Mouse (Mus musculus): ENCODE measurements around the gene Srsf4. TPM values are rescaled to one million over a fixed set of nuclear protein-coding genes. Genes with fewer than 3 reads are reported as not detected.
A peak's percentile ranks its signal among the peaks of the same experiment; 100 is the strongest.

The Srsf4 gene
- polyA plus RNA-seq, 1 experiment, result 67.9 TPM

DNA sequence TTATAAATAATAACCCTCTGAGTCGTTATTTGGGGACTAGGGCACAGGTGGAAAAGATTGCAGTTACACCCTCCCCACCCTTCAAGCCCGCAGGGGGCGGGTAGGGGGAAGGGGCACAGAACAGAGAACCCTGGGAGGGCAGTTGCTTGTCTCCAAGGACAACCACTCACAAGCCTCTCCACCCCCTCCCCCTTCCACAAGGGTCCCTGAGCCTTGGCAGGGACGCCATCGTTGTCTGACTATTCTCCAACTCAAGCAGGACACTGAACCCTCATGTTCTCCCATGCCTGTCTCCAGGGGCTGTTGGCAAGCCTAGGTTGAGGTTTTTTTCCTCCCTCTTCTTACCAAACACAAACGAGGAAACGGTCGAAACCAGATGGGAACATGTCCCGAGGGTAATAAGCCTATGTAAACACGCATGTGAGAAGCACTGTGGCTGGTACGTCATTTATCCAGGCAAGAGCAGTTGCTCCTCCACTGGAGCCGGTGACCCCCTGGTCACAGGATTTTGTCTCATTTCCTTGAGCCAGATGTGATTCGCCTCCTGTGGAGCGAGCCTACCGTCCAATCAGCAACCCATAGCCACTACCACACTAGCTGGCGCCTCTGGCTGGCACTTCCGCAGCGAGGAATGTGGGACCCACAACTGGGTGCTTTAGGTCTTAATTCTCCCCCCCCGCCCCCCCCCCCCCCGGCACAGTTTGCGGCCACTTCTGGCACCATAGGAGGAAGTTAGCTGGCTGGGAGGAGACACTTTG, 37.0 kb downstream of the Srsf4 start:
- Histone ChIP-seq H3K4me1 (ENCODE audit: control insufficient read depth, insufficient read depth, low read length) (0 out of 2 replicates have a peak, but pooled peaks cover 1% of the 10 kb centered on the region), H3K4me3 (ENCODE audit: insufficient read depth, low read length) (no peak overlapping the region), H3K27ac (ENCODE audit: insufficient read depth, low read length) (no peak overlapping the region)
- TF ChIP-seq CTCF (IDR thresholded peaks at IDR 0.05; ENCODE audit: extremely low read depth, insufficient read depth, low read length) (no peak), POLR2A (IDR thresholded peaks at IDR 0.05; ENCODE audit: extremely low read depth, insufficient read depth, low read length) (no peak)

DNA sequence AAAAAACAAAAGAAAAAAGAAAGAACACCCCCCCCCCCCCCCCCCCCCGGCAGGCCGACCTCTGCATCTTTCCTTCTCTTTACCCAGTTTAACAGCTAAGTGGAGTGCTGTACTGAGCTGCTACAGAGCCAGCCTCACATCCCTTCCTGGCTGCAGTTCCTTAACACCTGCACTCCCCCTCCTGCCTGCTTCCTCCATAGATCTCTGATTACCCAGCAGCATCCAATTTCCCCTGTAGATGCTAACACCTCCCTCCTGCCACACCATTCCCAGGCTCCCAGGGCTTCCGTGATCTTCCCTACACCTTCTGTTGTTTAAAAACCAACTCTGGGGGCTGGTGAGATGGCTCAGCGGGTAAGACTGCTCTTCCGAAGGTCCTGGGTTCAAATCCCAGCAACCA, 38.1 kb downstream of the Srsf4 start:
- Histone ChIP-seq H3K4me3 (ENCODE audit: insufficient read depth, low read length) (no peak overlapping the region), H3K27ac (ENCODE audit: insufficient read depth, low read length) (no peak overlapping the region), H3K4me1 (ENCODE audit: control insufficient read depth, insufficient read depth, low read length) (0 out of 2 replicates have a peak, but pooled peaks cover 1% of the 10 kb centered on the region)
- no peak for TF ChIP-seq POLR2A (IDR thresholded peaks at IDR 0.05; ENCODE audit: extremely low read depth, insufficient read depth, low read length)
- no peak for TF ChIP-seq CTCF (IDR thresholded peaks at IDR 0.05; ENCODE audit: extremely low read depth, insufficient read depth, low read length)

DNA sequence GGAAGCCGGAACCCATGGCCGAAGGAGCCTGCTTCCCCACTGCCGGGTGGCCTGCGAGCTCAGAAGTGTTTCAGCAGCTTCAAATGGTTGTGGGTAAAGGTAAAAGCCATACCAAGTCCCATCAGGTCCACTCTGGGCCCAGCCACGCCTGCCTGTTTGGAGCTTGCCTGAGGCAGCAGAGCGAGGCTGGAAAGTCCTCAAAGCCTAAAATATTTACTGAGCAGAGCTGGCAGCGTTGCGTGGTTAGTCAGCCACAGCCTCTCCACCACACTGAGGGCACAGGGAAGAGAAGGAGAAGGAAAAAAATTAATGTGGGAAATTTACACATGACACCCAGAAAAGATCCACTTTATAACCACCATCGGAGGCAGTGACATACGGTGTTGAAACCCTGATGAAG, 40.1 kb downstream of the Srsf4 start:
- no peak for TF ChIP-seq POLR2A (IDR thresholded peaks at IDR 0.05; ENCODE audit: extremely low read depth, insufficient read depth, low read length)
- no peak for TF ChIP-seq CTCF (IDR thresholded peaks at IDR 0.05; ENCODE audit: extremely low read depth, insufficient read depth, low read length)
- Histone ChIP-seq H3K4me1 (ENCODE audit: control insufficient read depth, insufficient read depth, low read length) (0 out of 2 replicates have a peak, but pooled peaks cover 1% of the 10 kb centered on the region), H3K4me3 (ENCODE audit: insufficient read depth, low read length) (no peak overlapping the region), H3K27ac (ENCODE audit: insufficient read depth, low read length) (no peak overlapping the region)

DNA sequence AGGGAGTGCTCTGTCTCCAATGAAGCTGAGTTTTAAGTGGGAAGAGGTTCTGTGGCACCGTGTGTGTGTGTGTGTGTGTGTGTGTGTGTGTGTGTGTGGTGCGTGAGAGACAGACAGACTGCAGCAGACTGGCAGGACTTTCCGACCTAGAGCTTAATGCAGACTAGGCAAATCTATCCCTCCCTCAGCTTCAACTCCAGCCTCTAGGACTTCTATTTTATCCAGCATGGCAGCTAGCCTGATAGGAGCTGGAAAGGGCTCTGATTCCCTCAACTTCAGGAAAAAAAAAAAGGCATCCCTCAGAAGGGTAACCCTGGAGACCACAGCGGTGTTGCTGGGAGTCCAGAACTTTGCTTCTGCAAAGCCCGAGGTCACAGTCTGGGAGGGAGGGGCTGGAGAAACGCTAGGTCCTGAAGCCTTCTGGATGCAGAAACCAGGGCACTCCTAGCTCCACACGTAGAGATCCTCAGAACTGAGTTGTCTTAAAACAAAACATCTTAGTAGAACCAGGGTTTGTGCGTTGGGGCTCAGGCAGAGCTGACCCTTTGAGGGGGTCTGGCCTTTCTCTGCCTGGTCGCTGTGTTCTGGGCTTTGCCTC, 40.7 kb downstream of the Srsf4 start:
- TF ChIP-seq CTCF (IDR thresholded peaks at IDR 0.05; ENCODE audit: extremely low read depth, insufficient read depth, low read length) (no peak), POLR2A (IDR thresholded peaks at IDR 0.05; ENCODE audit: extremely low read depth, insufficient read depth, low read length) (no peak)
- no peak overlapping the region for H3K27ac ChIP-seq (ENCODE audit: insufficient read depth, low read length)
- H3K4me1 ChIP-seq (ENCODE audit: control insufficient read depth, insufficient read depth, low read length), result 0 out of 2 replicates have a peak, but pooled peaks cover 1% of the 10 kb centered on the region
- no peak overlapping the region for H3K4me3 ChIP-seq (ENCODE audit: insufficient read depth, low read length)

DNA sequence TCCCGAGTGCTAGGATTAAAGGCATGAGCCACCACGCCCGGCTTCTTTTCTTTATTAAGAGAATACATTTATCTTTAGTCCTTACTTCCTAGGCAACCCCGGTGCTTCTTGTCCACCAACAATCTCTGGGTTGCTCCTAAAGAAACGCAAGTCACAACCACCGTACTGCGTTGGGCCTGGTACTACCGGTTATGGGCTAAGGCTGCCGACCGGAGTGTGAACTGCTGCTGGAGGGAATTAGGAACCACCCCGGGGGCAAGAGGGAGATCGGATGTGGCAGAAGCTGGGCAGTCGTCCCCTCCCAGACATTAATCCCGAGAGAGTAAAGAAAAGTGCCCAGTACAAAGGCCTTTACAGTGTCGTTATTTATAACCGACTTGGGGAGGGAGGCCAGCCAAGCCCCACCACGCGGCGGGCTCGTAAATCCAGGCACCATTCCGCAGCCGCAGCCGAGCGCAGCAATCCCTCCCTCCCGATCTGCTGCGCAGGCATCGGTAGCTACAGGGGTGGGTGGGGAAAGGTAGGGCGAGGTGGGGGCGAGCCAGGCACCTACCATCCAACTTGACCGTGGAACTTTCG, 41.6 kb downstream of the Srsf4 start:
- H3K4me3 ChIP-seq (ENCODE audit: insufficient read depth, low read length), result 0 out of 2 replicates have a peak overlapping the region, but pooled peaks have one; percentile 7
- no peak for TF ChIP-seq POLR2A (IDR thresholded peaks at IDR 0.05; ENCODE audit: extremely low read depth, insufficient read depth, low read length)
- no peak for TF ChIP-seq CTCF (IDR thresholded peaks at IDR 0.05; ENCODE audit: extremely low read depth, insufficient read depth, low read length)
- no peak overlapping the region for H3K27ac ChIP-seq (ENCODE audit: insufficient read depth, low read length)
- H3K4me1 ChIP-seq (ENCODE audit: control insufficient read depth, insufficient read depth, low read length), result 0 out of 2 replicates have a peak, but pooled peaks cover 1% of the 10 kb centered on the region

DNA sequence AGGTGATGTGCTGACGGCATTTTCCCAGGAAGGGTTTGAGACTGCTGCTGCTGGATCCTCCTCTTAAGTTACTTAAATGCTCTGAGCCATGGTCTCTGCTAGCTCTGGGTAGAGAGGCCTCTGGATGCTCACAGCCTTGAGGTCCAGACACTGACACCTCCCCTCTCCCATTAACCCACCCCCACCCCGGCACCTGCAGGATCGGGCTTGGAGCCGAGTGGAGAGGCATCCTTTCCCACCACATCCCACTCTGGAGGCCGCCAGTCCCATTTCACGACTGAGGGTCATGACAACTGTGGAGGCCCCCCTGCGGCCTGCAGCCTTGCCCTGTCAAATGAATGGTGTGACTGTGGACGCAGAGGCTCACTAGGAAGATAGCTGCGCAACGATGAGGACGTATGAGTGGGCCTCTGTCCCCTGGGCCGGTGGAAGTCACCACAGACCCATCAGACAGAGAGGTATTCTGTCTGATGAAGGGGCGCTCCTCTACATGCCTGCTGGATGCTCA, 42.5 kb downstream of the Srsf4 start:
- Histone ChIP-seq H3K4me1 (ENCODE audit: control insufficient read depth, insufficient read depth, low read length) (0 out of 2 replicates have a peak, but pooled peaks cover 1% of the 10 kb centered on the region), H3K27ac (ENCODE audit: insufficient read depth, low read length) (no peak overlapping the region), H3K4me3 (ENCODE audit: insufficient read depth, low read length) (no peak overlapping the region)
- TF ChIP-seq POLR2A (IDR thresholded peaks at IDR 0.05; ENCODE audit: extremely low read depth, insufficient read depth, low read length) (no peak), CTCF (IDR thresholded peaks at IDR 0.05; ENCODE audit: extremely low read depth, insufficient read depth, low read length) (no peak)

DNA sequence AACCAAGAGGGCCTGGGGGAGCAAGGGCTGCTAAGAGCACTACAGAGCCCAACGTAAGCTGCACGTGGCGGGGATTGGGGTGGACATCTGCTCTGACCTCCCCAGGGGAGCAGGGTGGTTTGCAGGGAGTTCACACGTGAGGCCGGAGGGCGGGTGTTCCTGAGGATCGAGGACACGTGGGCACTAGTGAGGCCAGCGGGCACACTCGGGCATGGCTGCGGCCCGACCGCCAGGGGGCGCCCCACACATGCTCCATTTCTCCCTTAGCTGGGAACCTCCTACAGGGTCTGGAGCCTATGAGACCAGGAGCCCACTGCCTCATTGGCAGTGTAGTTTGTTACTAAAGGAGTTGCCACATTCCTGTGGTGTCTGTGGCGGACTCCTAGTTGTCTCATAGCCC, 43.0 kb downstream of the Srsf4 start:
- TF ChIP-seq CTCF (IDR thresholded peaks at IDR 0.05; ENCODE audit: extremely low read depth, insufficient read depth, low read length) (peak; percentile 58), POLR2A (IDR thresholded peaks at IDR 0.05; ENCODE audit: extremely low read depth, insufficient read depth, low read length) (no peak)
- Histone ChIP-seq H3K4me3 (ENCODE audit: insufficient read depth, low read length) (no peak overlapping the region), H3K4me1 (ENCODE audit: control insufficient read depth, insufficient read depth, low read length) (0 out of 2 replicates have a peak, but pooled peaks cover 1% of the 10 kb centered on the region), H3K27ac (ENCODE audit: insufficient read depth, low read length) (no peak overlapping the region)

DNA sequence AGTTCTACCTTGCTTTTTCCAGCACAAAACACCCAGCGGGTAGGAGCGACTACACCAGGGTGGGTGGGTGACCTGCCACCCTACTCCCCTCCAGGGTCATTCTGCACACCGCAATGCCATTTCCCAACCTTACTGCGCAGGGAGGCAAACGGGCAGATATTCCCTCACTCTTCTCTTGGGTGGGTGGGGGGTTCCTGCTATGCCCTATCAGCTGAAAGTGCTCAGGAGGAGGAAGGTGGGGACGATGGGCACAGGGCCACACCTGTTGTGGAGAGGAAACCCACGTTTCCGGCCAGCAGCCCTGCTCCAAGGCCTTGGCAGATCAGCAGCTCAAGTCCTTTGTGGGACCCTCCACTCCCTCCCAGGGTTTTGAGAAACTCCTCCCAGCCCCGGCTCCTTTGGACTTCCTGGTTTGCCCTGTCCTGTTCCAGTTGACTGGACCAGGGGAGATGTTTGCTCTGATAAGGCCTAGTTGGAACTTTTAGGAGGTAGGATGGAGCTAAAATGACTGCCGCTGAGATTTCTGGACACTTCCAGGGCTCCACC, 43.7 kb downstream of the Srsf4 start:
- no peak overlapping the region for H3K4me3 ChIP-seq (ENCODE audit: insufficient read depth, low read length)
- TF ChIP-seq CTCF (IDR thresholded peaks at IDR 0.05; ENCODE audit: extremely low read depth, insufficient read depth, low read length) (no peak), POLR2A (IDR thresholded peaks at IDR 0.05; ENCODE audit: extremely low read depth, insufficient read depth, low read length) (no peak)

DNA sequence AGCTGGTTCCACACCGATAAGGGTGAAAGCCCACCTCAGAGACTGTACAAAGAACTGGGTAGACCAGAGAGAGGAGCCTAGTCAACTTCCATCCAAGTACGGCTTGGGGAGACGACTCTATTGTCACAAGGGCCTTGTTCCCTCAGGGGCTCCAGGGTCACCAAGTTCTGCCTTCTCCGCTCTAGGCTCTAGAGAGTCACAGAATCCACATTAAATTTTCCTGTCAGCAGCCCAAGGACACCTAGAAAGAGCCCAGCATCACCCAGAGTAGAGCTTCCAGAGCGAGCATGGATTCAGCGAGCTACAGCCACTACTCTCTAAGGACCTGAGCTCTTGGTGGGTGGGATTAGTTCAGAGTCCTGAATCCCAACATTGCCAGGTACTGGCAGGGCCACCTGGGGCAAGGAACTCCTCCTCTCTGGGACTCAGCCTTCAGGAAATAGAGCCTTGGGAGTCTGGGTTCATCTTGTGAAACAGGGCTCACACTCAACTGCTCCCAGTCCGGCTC, 44.7 kb downstream of the Srsf4 start:
- Histone ChIP-seq H3K27ac (ENCODE audit: insufficient read depth, low read length) (no peak overlapping the region), H3K4me1 (ENCODE audit: control insufficient read depth, insufficient read depth, low read length) (0 out of 2 replicates have a peak, but pooled peaks cover 1% of the 10 kb centered on the region), H3K4me3 (ENCODE audit: insufficient read depth, low read length) (no peak overlapping the region)
- TF ChIP-seq POLR2A (IDR thresholded peaks at IDR 0.05; ENCODE audit: extremely low read depth, insufficient read depth, low read length), result no peak
- TF ChIP-seq CTCF (IDR thresholded peaks at IDR 0.05; ENCODE audit: extremely low read depth, insufficient read depth, low read length), result no peak

More for the DNA sequence above, 43.7 kb downstream of the Srsf4 start:
- H3K27ac ChIP-seq (ENCODE audit: insufficient read depth, low read length), result no peak overlapping the region
- H3K4me1 ChIP-seq (ENCODE audit: control insufficient read depth, insufficient read depth, low read length), result 0 out of 2 replicates have a peak, but pooled peaks cover 1% of the 10 kb centered on the region
